Mouse (Mus musculus) neural tube, embryonic 11.5 days (tissue): ENCODE measurements around the gene Gls. TPM values are rescaled to one million over a fixed set of nuclear protein-coding genes. Genes with fewer than 3 reads are reported as not detected.

ENCODE experiments used
- ATAC-seq: fragments of 200-750 bp; cut with Nextera tagmentation; 2 replicates; pipeline ENCODE4 v1.8.0; 2017; ENCODE audit warnings: moderate number of reproducible peaks, mild to moderate bottlenecking, moderate TSS enrichment, moderate library complexity; ENCODE audit not compliant: insufficient read depth, low FRiP score, low TSS enrichment
- DNase-seq: peaks from one replicate; pipeline ENCODE4 v3.0.0-alpha.2; 2015; ENCODE audit warnings: low spot score
- H3K27ac ChIP-seq: fragments of 300-500 bp; sonication (generic); 2 replicates; pipeline ENCODE4 v1.5.1; 2014; ENCODE audit warnings: low read depth, mild to moderate bottlenecking, low read length
- H3K27me3 ChIP-seq: fragments of 300-500 bp; sonication (generic); 2 replicates; pipeline ENCODE4 v1.6.1; 2014; ENCODE audit warnings: mild to moderate bottlenecking, low read length, mixed read lengths; ENCODE audit not compliant: control insufficient read depth, insufficient read depth
- H3K36me3 ChIP-seq: fragments of 300-500 bp; sonication (generic); 2 replicates; pipeline ENCODE4 v1.6.1; 2014; ENCODE audit warnings: mild to moderate bottlenecking, low read length, moderate library complexity, mixed read lengths; ENCODE audit not compliant: control insufficient read depth, insufficient read depth
- H3K4me1 ChIP-seq: fragments of 300-500 bp; sonication (generic); 2 replicates; pipeline ENCODE4 v1.6.1; 2014; ENCODE audit warnings: low read length, mixed read lengths; ENCODE audit not compliant: control insufficient read depth, insufficient read depth
- H3K4me2 ChIP-seq: fragments of 300-500 bp; sonication (generic); 2 replicates; pipeline ENCODE4 v1.6.1; 2014; ENCODE audit warnings: low read depth, mild to moderate bottlenecking, moderate library complexity
- H3K4me3 ChIP-seq: fragments of 300-500 bp; sonication (generic); 2 replicates; pipeline ENCODE4 v1.5.1; 2014; ENCODE audit warnings: low read depth, low read length
- H3K9ac ChIP-seq: fragments of 300-500 bp; sonication (generic); 2 replicates; pipeline ENCODE4 v1.6.1; 2014; ENCODE audit warnings: mild to moderate bottlenecking, low read length
- H3K9me3 ChIP-seq: fragments of 300-500 bp; sonication (generic); 2 replicates; pipeline ENCODE4 v1.6.1; 2016; ENCODE audit warnings: low read length; ENCODE audit not compliant: control insufficient read depth
- WGBS: fragments of 180-500 bp; shearing (Covaris S2); extraction: QIAGEN DNeasy Blood & Tissue Kit; methylation state at CpG from one replicate; pipeline ENCODE4 v1.1.7; 2014; 5-methylcytosine and 5-hydroxymethylcytosine counted together
- polyA plus RNA-seq: library from polyadenylated mRNA; unstranded; fragments of >200 nt; fragmentation: Nextera tagmentation; extraction: Ambion mirVana; gene quantifications from 2 replicates; pipeline ENCODE4 v1.2.1, GENCODE M21; 2014

The Gls gene
- polyA plus RNA-seq, 1 experiment from 2014 or later, result 28.0 TPM

GRCm38 (mm10) chr1:52230404-52230803 is 2.6 kb downstream of the Gls start:
- Histone ChIP-seq H3K9ac (no peak overlapping the region), H3K9me3 (no peaks in the 10 kb centered on the region), H3K27ac (no peak overlapping the region), H3K4me2 (no peak overlapping the region), H3K4me3 (no peak overlapping the region), H3K27me3 (no peaks in the 10 kb centered on the region), H3K36me3 (no peaks in the 10 kb centered on the region), H3K4me1 (peaks cover 6% of the 10 kb centered on the region; the same call in 1 of the 2 replicates)
- no peak for ATAC-seq
- whole genome bisulfite sequencing, result 76% methylated on average over 1 of the region's 1 CpGs
- DNase-seq, result no peak

- WGBS, result 91% methylated on average over 6 of the region's 6 CpGs
- H3K36me3 ChIP-seq, result no peaks in the 10 kb centered on the region
- no peaks in the 10 kb centered on the region for H3K27me3 ChIP-seq
- no peak for DNase-seq
- H3K4me2 ChIP-seq, result no peak overlapping the region
- H3K4me3 ChIP-seq, result no peak overlapping the region
- H3K9ac ChIP-seq, result no peak overlapping the region
- no peak for ATAC-seq
- no peak overlapping the region for H3K27ac ChIP-seq
- no peaks in the 10 kb centered on the region for H3K9me3 ChIP-seq
- H3K4me1 ChIP-seq, result peaks cover 6% of the 10 kb centered on the region; the same call in 1 of the 2 replicates
These were observed 4.9 kb downstream of the Gls start for GRCm38 (mm10) chr1:52228178-52228577.

- Histone ChIP-seq H3K27me3 (no peaks in the 10 kb centered on the region), H3K4me2 (no peak overlapping the region), H3K36me3 (no peaks in the 10 kb centered on the region), H3K9ac (no peak overlapping the region), H3K27ac (no peak overlapping the region), H3K4me1 (peaks cover under 1% of the 10 kb centered on the region; the same call in 1 of the 2 replicates), H3K4me3 (no peak overlapping the region), H3K9me3 (no peaks in the 10 kb centered on the region)
- DNase-seq (no peak), ATAC-seq (no peak)
These were observed 6.6 kb downstream of the Gls start for GRCm38 (mm10) chr1:52226416-52226815.

- no peak overlapping the region for H3K4me3 ChIP-seq
- H3K4me2 ChIP-seq, result no peak overlapping the region
- no peak overlapping the region for H3K27ac ChIP-seq
- H3K9me3 ChIP-seq, result no peaks in the 10 kb centered on the region
- no peaks in the 10 kb centered on the region; the same call in 1 of the 2 replicates for H3K36me3 ChIP-seq
- H3K27me3 ChIP-seq, result no peaks in the 10 kb centered on the region
- no peak overlapping the region for H3K9ac ChIP-seq
- no peak for ATAC-seq
- H3K4me1 ChIP-seq, result no peaks in the 10 kb centered on the region
- no peak for DNase-seq
These were observed 16.3 kb downstream of the Gls start for GRCm38 (mm10) chr1:52216766-52217165.

- Histone ChIP-seq H3K9ac (no peak overlapping the region), H3K4me2 (no peak overlapping the region), H3K4me3 (no peak overlapping the region), H3K27ac (no peak overlapping the region), H3K27me3 (no peaks in the 10 kb centered on the region), H3K9me3 (no peaks in the 10 kb centered on the region), H3K4me1 (no peaks in the 10 kb centered on the region), H3K36me3 (no peaks in the 10 kb centered on the region)
- whole genome bisulfite sequencing, result 92% methylated on average over 2 of the region's 2 CpGs
- ATAC-seq (no peak), DNase-seq (no peak)
These were observed 50.0 kb downstream of the Gls start for GRCm38 (mm10) chr1:52182992-52183391.

- Histone ChIP-seq H3K4me2 (no peak overlapping the region), H3K27me3 (no peaks in the 10 kb centered on the region), H3K9me3 (no peaks in the 10 kb centered on the region), H3K36me3 (no peaks in the 10 kb centered on the region), H3K27ac (no peak overlapping the region), H3K4me1 (no peaks in the 10 kb centered on the region), H3K4me3 (no peak overlapping the region), H3K9ac (no peak overlapping the region)
- ATAC-seq (no peak), DNase-seq (no peak)
These were observed 51.0 kb downstream of the Gls start for GRCm38 (mm10) chr1:52181994-52182393.

GRCm38 (mm10) chr1:52179939-52180568 is 53.0 kb downstream of the Gls start:
- no peak overlapping the region for H3K4me2 ChIP-seq
- H3K36me3 ChIP-seq, result no peaks in the 10 kb centered on the region
- H3K4me3 ChIP-seq, result no peak overlapping the region
- DNase-seq (no peak), ATAC-seq (no peak)
- WGBS, result 90% methylated on average over 9 of the region's 9 CpGs
- H3K27me3 ChIP-seq, result no peaks in the 10 kb centered on the region
- no peak overlapping the region for H3K27ac ChIP-seq
- H3K9ac ChIP-seq, result no peak overlapping the region
- no peaks in the 10 kb centered on the region for H3K4me1 ChIP-seq
- H3K9me3 ChIP-seq, result no peaks in the 10 kb centered on the region

- Histone ChIP-seq H3K27me3 (no peaks in the 10 kb centered on the region), H3K9me3 (no peaks in the 10 kb centered on the region), H3K36me3 (no peaks in the 10 kb centered on the region), H3K4me3 (no peak overlapping the region), H3K27ac (no peak overlapping the region), H3K9ac (no peak overlapping the region), H3K4me2 (no peak overlapping the region), H3K4me1 (no peaks in the 10 kb centered on the region)
- DNase-seq (no peak), ATAC-seq (no peak)
- WGBS, result 78% methylated on average over 2 of the region's 2 CpGs
These were observed 56.0 kb downstream of the Gls start for GRCm38 (mm10) chr1:52176999-52177398.

- ATAC-seq, result no peak
- WGBS, result 67% methylated on average over 3 of the region's 3 CpGs
- no peak overlapping the region for H3K27ac ChIP-seq
- H3K27me3 ChIP-seq, result no peaks in the 10 kb centered on the region
- H3K9me3 ChIP-seq, result no peaks in the 10 kb centered on the region
- no peaks in the 10 kb centered on the region for H3K4me1 ChIP-seq
- H3K36me3 ChIP-seq, result no peaks in the 10 kb centered on the region
- no peak for DNase-seq
- H3K4me3 ChIP-seq, result no peak overlapping the region
- H3K9ac ChIP-seq, result no peak overlapping the region
- H3K4me2 ChIP-seq, result no peak overlapping the region
These were observed 57.0 kb downstream of the Gls start for GRCm38 (mm10) chr1:52175983-52176382.
